Mouse (Mus musculus): ENCODE measurements around the gene Lefty1.
A peak's percentile ranks its signal among the peaks of the same experiment; 100 is the strongest.
"Not testable (repeated sequence)": the region's sequence is repeated elsewhere in the genome, so short reads cannot be mapped to it uniquely, and the experiment has no call there.

Lefty1 gene

DNA sequence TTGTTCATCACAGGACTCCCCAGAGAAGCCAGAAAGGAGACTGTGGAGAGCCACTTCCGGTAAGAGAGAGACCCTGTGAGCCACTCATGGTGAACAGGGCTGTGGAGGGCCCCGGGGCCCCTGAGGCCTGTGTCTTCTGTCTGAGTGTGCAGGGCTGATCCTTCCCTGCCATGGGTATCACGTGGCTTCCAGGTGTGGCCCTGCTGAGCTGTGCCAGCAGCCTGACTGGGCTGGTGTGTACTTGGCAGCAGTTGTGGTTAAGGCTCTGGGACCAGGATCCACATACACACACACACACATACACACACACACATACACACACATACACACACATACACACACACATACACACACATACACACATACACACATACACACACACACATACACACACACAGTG is 23.2 kb downstream of the Lefty1 start:
- no peak for DNase-seq

- no peak for DNase-seq
Observed at GRCm38 (mm10) chr1:180958797-180959196, 24.0 kb downstream of the Lefty1 start.

DNA sequence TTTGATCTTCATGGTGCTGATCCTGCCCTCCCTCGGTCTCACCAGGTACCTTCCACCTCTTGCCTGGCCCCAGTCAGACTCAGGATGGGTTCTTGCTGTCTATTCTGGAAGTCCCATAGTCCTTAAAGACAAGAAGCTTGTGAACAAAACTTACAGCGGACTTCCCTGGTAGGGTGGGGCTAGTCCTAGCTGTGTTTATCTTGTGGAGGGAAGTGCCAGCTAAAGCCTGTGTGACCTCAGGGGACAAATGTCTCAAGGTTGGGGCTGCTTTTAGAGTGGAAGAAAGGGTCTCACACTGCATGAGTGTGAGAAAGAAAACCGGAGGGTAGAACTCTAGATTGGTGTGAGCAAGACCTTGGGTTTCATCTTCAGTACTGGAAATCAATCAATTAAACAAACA is 31.0 kb downstream of the Lefty1 start:
- no peak for DNase-seq

DNA sequence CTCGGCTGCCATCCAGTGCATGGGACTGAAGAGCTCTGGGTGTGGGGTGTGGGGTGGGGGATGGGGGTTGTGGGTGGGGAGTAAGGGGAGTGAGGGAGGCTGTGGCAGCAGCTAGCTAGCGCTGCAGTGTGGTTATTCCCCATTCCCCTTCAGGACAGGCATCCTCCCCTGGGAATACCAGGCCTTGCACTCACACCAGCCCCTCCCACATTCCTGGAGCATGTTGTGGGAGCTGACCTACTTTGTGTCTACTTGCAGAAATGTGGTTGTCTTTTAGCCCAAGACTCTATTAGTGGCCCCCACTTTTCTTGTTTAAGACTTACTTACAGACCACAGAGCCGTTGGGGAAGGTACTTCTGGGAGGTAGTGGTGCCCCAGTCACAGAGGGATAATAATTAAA is 31.7 kb downstream of the Lefty1 start:
- DNase-seq, result no peak

DNA sequence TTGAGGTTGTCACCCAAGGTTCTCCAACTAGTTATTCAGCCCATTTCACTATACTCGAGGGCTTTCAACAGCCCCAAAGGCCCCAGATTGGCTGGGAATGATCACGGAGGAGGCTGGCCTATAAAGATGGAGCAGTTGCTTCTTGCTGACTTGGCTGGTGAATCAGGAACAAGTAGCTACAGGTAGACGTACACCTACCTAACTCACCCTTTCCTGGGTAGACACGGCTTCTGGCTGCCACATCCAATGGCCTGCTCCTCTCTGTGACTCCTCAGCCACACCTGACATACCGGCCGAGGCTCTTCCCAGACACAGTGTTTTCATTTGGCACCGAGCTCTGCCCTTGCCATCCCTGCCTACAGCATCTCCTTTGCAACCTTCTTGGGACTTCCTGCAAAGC is 32.4 kb downstream of the Lefty1 start:
- DNase-seq, result no peak

- DNase-seq, result no peak
Observed at GRCm38 (mm10) chr1:180972941-180973340, 38.1 kb downstream of the Lefty1 start.

- peak; percentile 33 for DNase-seq
Observed at GRCm38 (mm10) chr1:180974126-180974746, 39.4 kb downstream of the Lefty1 start.

DNA sequence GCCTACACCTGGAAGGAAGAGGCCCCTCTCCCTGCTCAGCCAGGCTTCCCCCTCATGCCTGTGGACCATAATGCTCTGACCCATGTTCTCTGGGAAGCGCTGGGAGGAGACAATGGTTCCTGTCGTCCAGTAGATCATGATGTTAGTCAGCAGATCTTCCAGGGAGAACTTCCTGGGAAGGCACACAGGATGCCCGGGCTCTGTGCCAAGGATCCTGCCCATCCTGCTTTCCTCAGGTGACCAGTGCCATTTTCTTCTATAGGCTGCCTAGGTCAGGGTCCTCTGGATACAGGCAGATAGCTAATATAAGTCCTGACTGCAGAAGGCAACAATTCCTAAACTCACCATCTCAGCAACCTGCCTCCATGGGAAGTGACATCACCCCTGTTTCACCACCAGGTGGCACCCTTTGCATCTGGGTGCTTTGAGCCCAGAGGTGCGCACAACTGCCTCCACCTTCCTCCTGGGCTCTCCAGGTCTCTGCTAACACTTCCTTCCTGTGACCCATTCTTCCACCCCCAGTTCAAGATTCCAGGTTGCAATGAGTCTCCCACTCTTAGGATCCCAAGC is 41.4 kb downstream of the Lefty1 start:
- DNase-seq, result peak; percentile 45

DNA sequence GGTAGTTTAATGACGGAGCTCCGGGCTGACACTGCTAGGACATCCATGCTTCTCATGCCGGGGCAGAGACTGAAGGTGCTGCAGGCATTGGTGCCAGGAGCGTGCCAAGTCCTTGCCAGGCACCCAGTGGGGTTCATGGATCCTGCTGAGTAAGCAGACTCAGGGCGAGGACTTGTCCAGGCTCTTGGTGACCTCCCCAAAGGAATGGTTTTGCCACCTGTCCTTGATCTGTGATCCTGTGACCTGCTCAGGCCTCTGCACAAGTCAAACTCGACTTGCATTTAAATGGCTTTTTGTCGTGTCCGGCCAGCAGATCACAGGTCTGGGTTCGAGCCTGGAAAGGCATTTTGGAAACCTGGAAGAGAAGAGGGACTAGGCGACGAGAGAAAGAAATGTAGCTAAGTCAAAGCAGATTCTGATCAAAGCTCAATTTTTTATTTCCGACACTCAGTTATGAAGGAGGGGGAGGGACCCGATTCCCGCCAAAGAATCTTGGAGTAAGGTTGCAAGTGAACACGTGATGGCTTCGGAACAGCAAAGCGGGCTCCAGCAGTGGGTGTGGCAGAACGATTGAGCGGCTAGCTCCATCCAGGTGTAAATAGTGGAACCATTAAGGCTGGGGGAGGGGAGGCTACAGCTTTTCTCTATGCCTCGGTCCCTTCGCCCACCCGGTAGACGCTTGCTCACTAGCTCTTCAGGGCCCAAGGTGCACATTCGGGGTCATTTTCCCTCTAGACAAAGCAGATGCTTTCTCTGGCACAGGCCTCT is 44.8 kb downstream of the Lefty1 start:
- no peak for DNase-seq

- DNase-seq, result no peak
Observed at GRCm38 (mm10) chr1:180980464-180980863, 45.6 kb downstream of the Lefty1 start.

DNA sequence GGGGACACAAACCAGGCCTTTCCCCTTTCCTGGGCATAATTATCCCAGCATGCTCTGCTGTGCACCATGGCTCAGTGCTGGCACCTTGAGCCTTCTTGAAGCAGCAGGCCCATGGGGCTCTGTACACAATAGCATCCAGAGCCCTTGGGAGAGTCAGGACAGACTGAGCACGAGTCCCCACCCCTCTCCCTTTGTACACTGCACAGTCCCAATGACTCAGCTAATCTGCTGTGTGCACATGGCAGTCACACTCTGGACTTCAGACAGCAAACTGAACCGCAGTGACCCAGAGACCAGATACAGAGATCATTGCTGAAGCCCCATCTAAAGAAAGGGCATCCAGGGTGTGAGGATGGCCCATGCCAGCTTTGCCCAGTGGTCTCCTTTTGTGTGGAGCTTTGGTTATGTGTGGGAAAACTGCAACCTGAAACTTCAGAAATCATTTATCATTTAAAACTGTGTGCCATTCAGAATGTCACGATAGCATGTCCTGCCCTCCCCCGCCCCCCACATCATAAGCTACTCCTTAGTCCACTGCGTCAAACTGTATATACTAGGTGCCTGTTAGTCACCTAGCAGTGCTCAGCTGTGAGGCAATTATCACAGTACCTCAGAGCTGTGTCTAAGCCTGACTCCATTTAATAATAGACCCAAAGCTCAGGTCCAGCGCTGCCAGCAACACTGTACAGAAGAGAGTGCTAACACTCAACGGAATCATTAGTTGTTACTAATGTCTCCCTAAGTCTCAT is 46.6 kb downstream of the Lefty1 start:
- not testable (repeated sequence) for DNase-seq

DNA sequence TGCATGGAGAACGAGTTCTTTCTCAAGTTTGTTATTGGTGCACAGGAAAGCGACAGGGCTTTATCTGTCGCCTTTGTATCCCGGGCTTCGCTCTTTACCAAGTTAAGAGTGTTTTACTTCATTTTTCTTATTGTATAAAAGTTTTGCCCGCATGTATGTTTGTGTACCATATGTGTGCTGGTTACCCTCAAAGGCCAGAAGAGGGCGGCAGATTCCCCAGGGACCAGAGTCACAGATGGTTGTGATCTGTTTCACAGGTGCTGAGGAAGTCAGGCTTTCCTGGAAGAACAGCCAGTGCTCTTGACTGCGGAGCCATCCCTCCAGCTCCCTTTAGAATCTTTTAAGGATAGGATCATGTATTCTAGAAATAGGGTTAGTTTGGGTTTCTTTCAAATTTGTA is 51.9 kb downstream of the Lefty1 start:
- no peak for DNase-seq

GRCm38 (mm10) chr1:180987759-180988158 is 52.9 kb downstream of the Lefty1 start:
- DNase-seq, result peak; percentile 73

Data from kidney, adult 18-20 months (tissue).